Mouse (Mus musculus) T-helper 1 cell (primary cell): ENCODE results near the gene Gdpd5.

Experiments
- in situ Hi-C: fragments of 300-600 bp; cut with MboI, MseI; formaldehyde crosslinking; loops from one replicate; pipeline ENCODE4 v1.15.1; 2025; ENCODE audit warnings: high pct_unique_total_duplicates

Gdpd5 gene

DNA sequence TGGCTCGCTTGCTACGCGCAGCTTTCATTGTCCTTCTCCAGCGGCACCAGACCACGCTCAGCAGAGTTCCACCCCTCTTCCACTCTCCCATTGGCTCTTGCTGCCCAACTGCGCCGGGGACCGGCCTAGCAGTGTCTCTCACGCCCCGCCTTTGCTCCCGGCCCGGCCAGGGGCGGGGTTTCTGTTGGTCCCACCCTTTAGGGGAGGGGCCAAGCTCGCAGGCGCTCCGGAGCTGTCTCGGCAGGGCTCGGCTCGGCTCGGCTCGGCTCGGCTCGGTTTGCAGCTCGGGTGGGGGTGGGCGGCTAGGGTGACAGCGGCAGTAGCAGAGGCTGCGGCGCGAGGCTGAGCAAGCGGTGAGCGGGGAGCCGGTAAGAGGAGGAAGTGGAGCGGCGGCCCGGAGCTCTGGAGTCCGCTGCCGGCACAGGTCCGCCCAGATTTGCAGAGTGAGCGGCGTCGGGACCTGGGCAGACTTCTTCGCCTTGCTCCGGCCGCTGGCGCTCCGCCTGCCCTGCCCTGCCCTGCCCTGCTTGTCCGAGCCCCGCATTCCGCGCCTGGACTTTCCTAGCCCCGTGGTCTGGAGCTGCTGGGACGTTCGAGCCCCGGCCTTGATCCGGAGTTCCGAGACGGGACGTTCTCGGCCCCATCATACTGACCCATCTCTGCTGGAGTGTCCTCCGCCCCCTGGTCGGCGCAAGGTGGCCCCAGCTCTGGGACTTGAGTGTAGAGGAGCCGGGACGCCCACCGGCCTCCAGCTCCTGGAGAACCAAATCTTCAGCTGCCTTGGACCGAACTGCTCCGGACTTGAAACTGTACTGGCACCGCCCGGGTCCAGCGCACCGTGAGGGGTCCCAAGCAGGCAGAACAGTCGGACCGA lies at the start of gene Gdpd5:
Gene Gdpd5, plus strand, starts transcription at position 201 of the 874 bp plus-strand sequence.
- in situ Hi-C loops: loop anchor here (5.0 kb wide), 1 partner anchor 71 kb away; no protein-coding TSS in a partner anchor

DNA sequence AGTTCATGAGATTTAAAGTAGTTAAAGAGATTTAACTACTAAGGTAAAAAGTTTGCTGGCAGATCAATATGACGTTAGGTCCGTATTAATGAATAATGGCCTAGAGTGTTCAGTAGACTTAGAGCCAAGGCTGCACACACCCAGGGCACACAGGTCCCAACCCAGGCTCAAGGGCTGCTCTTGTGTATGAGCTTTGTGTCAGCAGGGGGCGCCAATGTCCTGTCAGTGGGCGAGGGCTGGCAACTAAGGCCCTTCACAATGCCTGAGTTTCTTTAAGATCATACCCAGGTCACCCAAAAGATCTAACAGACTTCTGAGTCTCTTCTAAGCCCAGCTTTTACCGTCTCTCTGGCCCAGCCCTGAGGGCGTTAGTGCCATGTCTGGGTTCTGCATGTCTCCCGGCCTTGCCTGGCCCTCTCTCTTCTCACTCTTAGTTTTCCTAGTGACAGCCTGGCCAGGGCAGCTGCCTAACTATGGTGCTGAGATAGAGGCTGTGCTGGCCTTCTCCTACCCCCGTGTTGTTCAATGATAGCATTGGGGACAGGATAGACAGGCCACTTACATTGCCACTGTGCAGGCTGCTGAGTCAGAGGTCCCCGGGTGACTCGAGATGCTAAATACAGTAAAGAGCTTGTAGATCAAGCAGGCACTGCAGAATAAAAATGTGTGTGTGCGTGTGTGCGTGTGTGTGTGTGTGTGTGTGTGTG lies 48.3 kb upstream of the Gdpd5 start:
- in situ Hi-C loops: loop anchor here (5.0 kb wide), 1 partner anchor 114 kb away; no protein-coding TSS in a partner anchor

DNA sequence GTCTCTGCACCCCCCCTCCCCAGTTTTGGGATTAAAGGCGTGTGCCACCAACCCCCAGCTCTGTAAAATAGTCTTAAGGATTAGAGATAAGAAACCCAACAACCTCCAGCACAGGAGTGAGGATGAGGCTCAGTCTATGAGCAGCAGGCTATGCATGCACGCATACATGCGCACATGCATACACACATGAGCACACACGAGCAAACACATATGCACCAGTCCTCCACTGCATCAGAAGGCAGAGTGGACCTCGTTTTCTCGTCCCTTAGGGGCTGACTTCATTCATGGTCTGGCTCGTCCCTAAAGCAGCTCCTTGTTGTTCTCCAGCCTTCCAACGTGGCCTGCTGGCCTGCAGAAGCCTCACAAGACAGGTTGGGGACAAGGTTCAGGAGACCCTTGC lies 40.5 kb upstream of the Gdpd5 start:
- in situ Hi-C loops: no loop called here

DNA sequence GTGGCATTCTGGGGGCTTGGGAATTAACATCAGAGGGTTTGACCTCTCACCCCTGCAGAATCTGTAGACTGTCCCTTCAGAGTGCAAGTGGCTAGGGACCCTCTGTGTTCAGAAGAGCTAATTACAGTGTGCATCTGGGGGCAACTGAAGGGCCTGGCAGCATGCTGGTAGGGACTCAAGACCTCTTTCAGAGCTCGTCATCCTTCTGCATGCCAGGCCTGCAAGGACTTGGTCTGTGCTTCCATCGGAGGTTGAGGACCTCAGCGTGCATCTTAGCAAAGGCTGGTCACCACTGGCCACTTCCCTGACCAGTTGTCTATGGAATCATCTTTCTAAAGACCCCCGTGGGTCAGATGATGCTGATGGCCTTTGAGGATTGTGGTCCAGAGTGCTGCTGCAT lies 37.6 kb upstream of the Gdpd5 start:
- in situ Hi-C loops: no loop called here

DNA sequence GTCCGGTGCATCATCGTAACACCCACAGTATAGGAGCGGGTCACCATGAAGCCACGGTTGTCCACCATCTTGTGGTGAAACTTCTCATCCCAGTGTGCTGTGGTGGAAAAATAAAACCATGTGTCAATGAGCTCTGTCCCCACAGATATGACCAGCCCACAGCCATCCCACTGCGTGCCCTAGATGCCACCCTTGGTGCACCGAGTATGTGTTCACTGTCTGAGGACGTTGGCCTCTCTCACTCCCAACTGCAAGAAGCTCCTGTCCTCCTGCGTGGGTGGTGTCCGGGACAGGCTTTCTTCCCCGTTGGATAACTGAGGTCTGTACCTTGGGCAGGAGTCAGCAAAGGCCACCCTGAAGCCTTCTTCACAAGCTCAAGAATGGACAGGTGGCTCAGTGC lies 33.9 kb upstream of the Gdpd5 start:
- in situ Hi-C loops: no loop called here

DNA sequence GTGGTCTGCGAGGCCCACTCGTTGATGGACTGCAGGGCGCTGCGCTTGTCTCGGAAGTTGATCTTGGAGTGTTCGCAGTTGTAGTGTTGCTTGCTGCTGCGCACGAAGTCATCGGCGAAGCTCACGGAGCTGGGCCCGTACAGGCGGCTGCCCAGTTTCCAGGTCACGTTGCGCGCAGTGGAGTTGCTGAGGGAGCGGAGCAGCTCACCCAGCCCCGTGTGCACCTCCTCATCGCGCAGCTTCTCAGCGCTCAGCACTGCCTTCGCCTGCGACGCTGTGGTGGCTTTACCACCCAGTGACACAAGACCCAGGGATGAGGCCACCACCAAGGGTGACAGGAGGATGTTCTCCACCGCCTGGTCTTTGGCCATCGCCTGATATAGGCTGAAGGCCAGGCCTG lies 32.3 kb upstream of the Gdpd5 start:
- in situ Hi-C loops: no loop called here

DNA sequence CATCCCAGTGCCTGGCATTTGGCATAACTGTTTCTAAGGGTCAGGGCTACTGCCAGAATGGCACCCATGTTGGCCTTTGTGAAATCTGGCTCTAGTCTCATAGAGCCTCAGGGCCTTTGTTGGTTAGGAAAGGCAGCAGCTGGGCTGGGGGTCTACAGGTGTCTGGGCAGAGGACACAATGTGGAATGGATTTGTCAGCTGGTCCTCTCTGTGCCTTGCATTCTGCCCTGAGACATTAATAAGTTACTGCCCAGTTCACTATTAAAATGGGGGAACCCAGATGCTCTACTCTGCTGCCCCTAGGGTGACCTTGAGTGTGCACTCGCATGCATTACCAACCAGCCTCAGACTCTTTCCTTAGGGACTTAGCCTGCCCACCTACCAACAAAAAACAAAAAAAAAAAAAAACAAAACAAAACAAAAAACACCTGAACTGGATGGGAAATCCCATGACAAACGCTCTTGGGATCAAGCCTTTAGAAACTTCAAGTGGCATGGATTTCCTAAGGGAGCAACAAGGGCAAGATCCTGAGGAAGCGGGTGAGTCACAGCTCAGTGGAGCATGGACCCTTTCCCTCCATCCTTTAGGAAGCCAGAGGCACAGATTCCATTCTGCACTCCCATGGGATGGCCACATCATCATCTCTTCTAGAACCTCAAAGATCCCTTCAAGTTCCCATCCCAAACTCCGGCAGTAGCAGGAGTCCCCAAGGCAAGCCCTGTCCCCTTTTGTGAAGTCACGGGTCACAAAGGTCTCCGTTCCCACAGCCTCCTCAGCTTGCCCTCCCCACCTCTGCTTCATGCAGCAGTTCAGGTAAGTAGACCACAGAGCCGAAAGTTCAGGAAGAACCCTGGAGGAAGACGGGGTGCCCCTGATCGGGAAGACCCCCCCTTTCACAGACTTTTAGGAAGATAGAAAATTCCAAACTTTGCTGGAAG lies 31.2 kb upstream of the Gdpd5 start:
- in situ Hi-C loops: no loop called here

DNA sequence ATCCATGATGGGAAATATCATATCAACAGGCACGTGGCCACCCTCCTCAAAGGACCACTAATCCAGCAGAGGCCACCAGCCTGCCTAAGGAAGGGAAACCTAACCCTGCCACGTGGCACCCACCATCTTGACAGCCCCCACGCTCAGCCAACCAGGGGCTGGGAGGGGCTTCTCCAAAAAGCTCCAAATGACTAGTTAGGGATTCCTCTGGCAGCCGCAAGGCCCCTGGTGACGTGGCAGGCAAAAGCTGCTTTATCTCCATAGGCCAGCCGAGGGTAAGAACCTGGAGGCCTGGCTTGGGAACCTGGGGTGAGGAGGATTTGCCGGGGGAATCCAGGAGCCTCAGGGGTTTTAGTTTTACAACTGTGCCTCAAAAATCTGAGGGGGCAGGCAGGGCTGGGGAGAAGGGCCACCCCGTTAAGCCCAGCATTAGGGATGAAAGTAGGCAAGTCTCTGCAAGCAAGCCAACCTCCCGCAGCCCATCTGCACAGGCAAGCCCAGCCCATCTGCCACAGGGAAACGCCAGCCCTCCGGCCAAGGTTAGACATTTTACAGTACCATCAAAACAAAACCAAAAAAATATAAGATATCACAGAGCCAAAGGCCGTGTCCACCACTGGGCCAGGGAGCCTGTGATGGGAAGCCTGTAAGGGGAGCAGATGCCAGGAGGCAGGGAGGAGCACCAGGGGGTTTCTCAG lies 30.0 kb upstream of the Gdpd5 start:
- in situ Hi-C loops: no loop called here

DNA sequence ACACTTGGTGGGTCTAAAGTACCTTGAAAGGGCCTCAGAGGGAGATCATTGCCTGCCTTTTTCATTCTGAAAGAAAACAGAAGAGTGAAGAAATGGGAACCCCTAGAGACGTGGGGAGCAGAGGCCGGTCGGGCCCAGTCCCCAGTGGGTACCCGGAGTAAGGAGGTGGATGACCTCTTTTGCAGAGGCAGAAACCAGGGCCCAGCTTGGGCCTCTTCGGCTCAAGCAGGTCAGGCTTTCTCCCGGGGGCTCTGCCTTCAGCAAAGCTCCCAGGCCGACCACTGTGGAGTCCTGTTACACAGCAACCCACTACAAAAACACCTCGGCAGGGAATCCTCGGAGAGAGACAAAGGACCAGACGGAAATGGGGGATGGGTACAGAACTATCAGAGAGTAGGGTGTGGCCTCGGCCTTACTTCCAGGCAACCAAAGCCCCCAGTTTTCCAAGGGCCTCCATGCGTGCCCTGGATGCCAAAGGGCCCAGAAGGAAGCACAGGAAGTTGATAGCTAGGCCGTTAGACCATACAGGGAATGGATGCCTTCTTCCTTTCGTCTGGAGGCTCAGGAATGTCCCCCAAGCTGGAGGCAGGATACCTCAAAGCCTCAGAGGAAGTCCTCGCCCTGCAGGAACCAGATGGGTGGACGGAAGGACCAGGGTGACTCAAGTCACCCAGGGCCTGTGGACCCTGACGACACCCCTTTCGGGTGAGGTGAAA lies 29.3 kb upstream of the Gdpd5 start:
- in situ Hi-C loops: no loop called here

DNA sequence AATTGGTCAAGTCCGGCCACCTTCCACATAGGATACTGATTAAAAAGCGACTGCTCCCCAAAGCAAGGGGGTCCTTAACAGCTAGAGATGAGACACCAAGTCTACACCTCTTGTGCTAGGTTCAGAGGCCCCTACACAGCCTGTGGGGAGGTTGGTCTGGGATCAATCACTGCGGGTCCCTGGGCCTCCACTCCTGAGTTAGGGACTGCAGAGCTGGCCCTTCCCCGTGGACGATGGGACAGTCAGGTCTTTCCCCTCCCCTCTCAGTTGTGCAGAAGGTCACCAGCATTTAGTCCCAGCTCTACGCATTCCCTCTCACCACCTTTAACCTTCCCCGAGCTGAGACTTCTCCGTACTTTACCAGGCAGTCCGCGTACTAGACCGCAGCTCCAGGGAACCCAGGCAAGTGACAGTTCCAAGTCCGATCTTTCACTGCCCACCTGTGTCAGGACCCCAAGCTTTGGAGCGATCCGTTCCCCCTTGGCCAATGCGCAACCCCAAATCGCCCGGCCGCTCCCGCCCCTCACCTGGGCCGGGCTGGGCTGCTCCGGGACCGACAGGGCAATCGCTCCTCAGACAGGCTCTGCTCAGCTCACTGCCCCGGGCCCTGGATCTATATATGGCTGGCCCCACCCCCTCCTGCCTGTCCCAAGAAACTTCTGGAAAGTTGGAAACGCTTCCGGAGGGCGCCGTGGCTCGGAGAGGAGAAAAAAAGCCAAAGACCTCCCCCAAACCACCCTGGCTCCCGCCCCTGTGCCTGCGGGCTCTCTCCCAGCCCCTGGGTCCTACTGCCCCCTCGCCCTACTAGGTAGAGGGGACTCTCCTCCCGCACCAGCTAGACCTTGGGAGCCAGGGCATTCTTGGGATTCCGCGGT lies 28.5 kb upstream of the Gdpd5 start, which contains the start of gene Serpinh1:
Gene Serpinh1, minus strand, starts transcription at position 714 of the 875 bp plus-strand sequence.
- in situ Hi-C loops: no loop called here

DNA sequence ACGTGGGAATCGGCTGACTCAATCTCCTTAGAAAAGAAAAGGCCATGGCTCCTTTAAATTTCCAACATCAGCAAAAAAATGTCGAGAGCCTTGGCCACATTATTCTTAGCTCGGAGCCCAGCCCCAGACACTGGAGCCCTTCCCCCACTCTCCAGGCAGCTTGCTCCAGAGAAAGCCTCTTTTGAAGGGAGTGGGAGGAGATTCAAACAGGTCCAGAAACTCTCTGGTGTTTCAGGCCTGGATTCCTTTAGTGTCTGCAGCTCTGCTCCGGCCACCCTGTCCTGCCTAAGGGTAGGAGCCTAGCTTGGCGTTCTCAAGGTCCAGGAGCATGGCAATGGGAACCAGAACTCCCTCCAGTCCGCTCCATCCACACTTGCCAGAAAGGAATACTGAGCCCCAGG lies 25.5 kb upstream of the Gdpd5 start:
- in situ Hi-C loops: no loop called here

DNA sequence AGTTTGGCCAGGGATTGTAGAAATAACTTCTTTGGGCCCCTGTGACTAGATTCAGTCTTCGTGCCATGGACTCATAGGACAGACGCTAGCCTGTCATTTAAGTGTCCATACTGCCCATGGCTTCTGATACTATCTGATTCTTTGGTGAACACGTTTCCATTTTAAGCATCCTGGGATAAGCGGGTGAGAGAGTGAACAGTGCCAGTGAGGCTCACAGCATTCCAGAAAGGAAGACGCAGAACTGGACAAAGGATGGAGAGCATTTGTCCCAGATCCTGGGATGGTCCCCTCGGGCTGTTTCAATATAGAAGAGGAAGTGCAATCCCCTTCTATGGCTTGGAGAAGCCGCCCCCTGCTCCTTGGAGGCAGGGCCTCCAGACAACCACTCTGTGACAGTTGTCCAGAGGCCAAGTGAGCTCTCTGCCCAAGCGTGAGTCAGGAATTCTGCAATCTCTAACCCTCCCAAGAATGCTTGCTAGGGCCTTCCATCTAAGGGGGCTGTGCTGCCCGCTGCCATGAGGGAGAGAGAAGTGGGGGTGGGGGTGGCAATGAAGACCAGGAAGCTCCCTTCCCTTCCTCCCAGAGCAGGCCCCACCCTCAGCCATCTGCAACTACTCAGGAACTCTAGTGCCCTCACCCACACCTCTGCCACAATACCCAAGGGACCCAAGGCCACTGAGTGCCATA lies 24.8 kb upstream of the Gdpd5 start:
- in situ Hi-C loops: no loop called here

DNA sequence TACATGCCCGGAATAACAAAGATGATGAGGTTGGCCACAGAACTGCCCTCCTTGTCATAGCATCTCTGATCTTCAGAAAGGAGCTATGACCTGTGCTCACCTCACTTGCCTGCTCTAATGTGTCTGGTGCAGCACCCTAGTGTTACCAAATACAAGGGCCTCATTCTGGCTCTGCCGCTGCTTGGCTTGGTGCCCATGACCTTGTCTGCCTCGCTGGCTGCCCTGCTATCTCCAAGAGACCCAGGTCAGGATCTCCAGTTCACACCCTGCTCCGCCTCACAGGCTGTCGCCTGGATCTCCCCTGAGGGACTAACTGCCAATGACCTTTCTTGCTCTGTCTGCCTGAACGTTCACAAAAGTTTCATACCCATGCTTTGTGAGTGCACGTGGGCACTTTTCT lies 24.0 kb upstream of the Gdpd5 start:
- in situ Hi-C loops: no loop called here

DNA sequence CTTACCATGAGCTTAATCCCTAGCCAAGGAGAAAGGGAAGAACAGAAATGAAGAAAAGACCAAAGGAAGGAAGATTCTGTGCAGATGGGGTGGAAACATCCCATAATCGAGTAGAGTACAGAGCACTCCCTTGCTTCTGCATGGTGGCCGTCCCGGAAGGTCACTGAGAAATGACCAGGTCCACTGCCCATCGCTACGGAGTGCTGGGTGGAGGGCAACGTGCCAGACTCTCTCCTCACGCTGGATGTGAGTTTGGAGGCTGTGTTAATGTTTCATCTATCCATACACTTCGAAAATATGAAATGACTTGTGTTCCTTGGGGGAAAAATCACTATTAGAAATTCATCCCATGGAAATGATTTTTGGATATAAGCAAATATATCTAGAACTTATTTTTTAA lies 22.8 kb upstream of the Gdpd5 start:
- in situ Hi-C loops: no loop called here

DNA sequence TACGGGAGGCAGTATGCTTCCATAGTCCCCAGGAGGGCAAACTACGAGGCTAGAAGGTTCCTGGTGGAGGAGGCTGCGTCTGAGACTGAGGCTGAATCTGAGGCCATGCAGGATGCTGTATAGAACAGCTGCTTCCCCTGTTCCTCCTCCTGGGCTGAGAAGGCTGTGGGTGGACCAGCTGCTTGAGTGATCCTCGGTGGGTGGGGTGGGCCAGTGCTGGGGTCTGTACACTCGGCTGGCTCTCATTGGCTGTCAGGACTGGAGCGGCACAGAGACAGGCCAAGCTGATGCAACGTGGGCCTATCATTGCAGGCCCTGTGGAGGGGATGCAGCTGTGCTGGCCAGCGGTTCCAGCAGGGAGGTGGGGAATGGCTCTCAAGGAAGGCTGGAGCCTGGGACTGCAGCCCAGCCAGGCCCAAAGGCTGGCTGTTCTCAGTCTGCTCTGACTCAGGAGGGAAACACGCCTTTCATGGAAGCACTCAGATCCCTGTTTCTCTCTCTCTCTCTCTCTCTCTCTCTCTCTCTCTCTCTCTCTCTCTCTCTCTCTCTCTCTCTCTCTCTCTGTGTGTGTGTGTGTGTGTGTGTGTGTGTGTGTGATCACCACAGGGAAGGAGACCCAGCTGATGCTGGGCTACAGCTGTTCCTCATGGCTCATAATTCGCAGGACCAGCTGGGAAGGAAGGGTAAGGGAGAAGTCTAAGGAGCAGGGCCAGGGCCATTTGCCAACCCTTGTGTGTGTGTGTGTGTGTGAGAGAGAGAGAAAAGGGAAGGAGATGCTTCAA lies 21.0 kb upstream of the Gdpd5 start:
- in situ Hi-C loops: no loop called here

DNA sequence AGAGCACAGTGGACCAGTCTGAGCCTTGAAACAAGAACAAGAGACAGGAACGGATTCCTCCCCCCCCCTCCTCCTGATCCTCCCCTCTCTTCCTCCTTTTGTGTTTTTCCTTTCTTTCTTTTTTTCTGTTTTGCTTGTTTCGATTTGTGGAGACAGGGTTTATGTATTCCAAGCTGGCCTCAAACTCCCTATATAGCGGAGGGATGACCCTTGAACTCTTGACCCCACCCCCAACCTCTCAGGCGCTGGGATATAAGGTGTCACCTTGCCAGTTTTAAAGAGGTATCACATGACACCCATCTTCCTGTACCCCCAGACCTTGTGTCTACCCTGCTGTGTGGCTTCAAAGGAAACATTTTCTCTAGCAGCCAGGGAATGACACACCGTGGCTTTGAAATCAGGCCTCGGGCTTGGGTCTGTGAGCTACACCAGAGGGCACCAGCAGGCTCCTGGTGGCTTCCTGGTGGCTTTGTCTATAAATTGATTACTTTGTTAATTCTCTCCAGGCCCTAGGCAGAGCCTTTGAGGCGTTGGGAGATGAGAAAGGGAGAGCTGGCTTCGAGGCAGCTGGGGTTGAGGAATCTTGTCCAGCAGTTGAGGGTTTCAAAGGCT lies 20.3 kb upstream of the Gdpd5 start:
- in situ Hi-C loops: no loop called here

DNA sequence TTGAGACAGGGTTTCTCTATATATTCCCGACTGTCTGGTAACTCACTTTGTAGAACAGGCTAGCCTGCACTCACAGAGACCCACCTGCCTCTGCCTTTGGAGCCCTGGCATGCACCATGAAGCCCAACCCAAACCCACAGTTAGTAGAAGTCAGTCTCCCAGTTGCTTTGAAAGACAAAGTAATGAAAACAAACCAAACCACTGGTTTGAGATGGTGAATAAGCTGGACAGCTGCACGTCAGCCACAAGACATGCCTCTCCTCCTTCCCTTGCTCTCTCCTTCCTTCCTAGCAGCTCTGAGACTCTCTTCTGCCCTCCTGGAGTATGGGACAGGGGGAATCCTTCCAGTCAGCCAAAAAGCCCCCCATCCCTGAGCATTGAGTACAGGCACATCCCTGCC lies 19.1 kb upstream of the Gdpd5 start:
- in situ Hi-C loops: no loop called here

DNA sequence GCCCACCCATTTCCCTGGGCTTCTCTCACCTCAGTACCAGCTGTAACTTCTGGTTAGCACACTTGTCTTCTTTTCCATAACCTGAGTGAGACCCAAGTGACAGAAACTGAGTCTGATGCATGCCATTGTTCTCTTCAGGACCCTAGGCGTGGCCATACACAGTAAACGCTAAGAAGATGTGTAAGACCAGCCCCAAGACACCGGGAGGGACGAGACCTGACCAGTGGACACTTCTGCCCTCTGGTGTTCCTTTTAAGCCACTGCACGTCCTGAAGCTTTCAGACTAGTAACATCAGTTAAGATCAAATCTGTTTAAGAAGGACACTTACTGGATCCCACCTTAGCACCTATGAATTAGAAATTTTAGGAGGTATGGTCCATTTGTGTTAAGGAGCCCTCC lies 16.1 kb upstream of the Gdpd5 start:
- in situ Hi-C loops: no loop called here
